Mouse (Mus musculus): Measurements from ENCODE around the gene Clec4n.
A peak's percentile ranks its signal among the peaks of the same experiment; 100 is the strongest.
"Not testable (repeated sequence)": the region's sequence is repeated elsewhere in the genome, so short reads cannot be mapped to it uniquely, and the experiment has no call there.

The Clec4n gene

GRCm38 (mm10) chr6:123229644-123230043 is at the start of gene Clec4n:
TSS of gene Clec4n (plus strand) at chr6:123229843.
- no peak for DNase-seq

- peak; percentile 4 to 25 for DNase-seq
Observed at GRCm38 (mm10) chr6:123184862-123185261, 44.8 kb upstream of the Clec4n start.

GRCm38 (mm10) chr6:123207187-123208076 is 22.2 kb upstream of the Clec4n start:
- DNase-seq, result no peak

GRCm38 (mm10) chr6:123208077-123208439 is 21.6 kb upstream of the Clec4n start:
- not testable (repeated sequence) for DNase-seq

- DNase-seq, result no peak
Observed at GRCm38 (mm10) chr6:123211726-123212125, 17.9 kb upstream of the Clec4n start.

- no peak for DNase-seq
Observed at GRCm38 (mm10) chr6:123227519-123228166, 2.0 kb upstream of the Clec4n start.

GRCm38 (mm10) chr6:123231149-123231548 is 1.5 kb downstream of the Clec4n start:
- DNase-seq, result no peak

- DNase-seq, result no peak
Observed at GRCm38 (mm10) chr6:123237582-123237981, 7.9 kb downstream of the Clec4n start.

GRCm38 (mm10) chr6:123244201-123244600 is 14.6 kb downstream of the Clec4n start:
- no peak for DNase-seq

- DNase-seq, result not testable (repeated sequence)
Observed at GRCm38 (mm10) chr6:123248862-123249261, 19.2 kb downstream of the Clec4n start.

GRCm38 (mm10) chr6:123252735-123253134 is 23.1 kb downstream of the Clec4n start:
- no peak for DNase-seq

- no peak for DNase-seq
Observed at GRCm38 (mm10) chr6:123258946-123259345, 29.3 kb downstream of the Clec4n start.

GRCm38 (mm10) chr6:123259889-123260603 is 30.4 kb downstream of the Clec4n start:
- no peak for DNase-seq

- no peak for DNase-seq
Observed at GRCm38 (mm10) chr6:123260868-123261267, 31.2 kb downstream of the Clec4n start.

GRCm38 (mm10) chr6:123261555-123262161 is 32.0 kb downstream of the Clec4n start, which contains the start of gene Clec4d:
TSS of gene Clec4d (plus strand) at chr6:123262111.
- DNase-seq, result no peak

- DNase-seq, result no peak
Observed at GRCm38 (mm10) chr6:123264194-123264593, 34.6 kb downstream of the Clec4n start.

- no peak for DNase-seq
Observed at GRCm38 (mm10) chr6:123265809-123266208, 36.2 kb downstream of the Clec4n start.

GRCm38 (mm10) chr6:123266945-123267344 is 37.3 kb downstream of the Clec4n start:
- DNase-seq, result no peak

GRCm38 (mm10) chr6:123279443-123279842 is 49.8 kb downstream of the Clec4n start:
- no peak for DNase-seq

GRCm38 (mm10) chr6:123286311-123286710 is 56.7 kb downstream of the Clec4n start:
- DNase-seq, result no peak

- no peak for DNase-seq
Observed at GRCm38 (mm10) chr6:123288931-123289330, 59.3 kb downstream of the Clec4n start.

- DNase-seq, result no peak
Observed at GRCm38 (mm10) chr6:123289753-123290152, 60.1 kb downstream of the Clec4n start, which contains the start of gene Clec4e. TSS of gene Clec4e (minus strand) at chr6:123289870.
